Mouse (Mus musculus) CH12.LX (cell line): ENCODE measurements at regions not wholly inside any gene's neighbourhood (a gene's known extent, or its start where the extent isn't known, plus 50 kb on each side); places are given as distances from the start of the nearest gene placed in this dataset.
"Not testable (repeated sequence)": the region's sequence is repeated elsewhere in the genome, so short reads cannot be mapped to it uniquely, and the experiment has no call there.

Experiments used
- DNase-seq: peaks from one replicate; pipeline ENCODE4 v3.0.0-alpha.2; 2013; ENCODE audit errors: extremely low read depth
- H3K27ac ChIP-seq: 2 replicates; pipeline ENCODE4 v1.5.1; 2012; ENCODE audit warnings: low read depth, mild to moderate bottlenecking, control low read depth, moderate library complexity; ENCODE audit not compliant: insufficient read depth
- H3K27me3 ChIP-seq: replicated peaks from 2 replicates; pipeline ENCODE3; 2012; ENCODE audit warnings: inconsistent platforms
- H3K36me3 ChIP-seq, 2 experiments: replicated peaks in 1 of 2; 2 replicates each; pipeline versions ENCODE3 to v1.6.1; 2012; ENCODE audit warnings: inconsistent platforms in 1 of 2, low read length in 1 of 2, mild to moderate bottlenecking in 1 of 2, mixed read lengths in 1 of 2, moderate library complexity in 1 of 2; ENCODE audit not compliant: control insufficient read depth in 1 of 2, insufficient read depth in 1 of 2
- H3K4me1 ChIP-seq, 2 experiments: 2 replicates each; pipeline ENCODE4 v1.6.1; 2012; ENCODE audit warnings: inconsistent platforms in 1 of 2, moderate library complexity in 1 of 2; ENCODE audit not compliant: insufficient read depth in 2 of 2, control insufficient read depth in 1 of 2
- H3K4me2 ChIP-seq: 2 replicates; pipeline ENCODE4 v1.6.1; 2012; ENCODE audit warnings: low read depth, mild to moderate bottlenecking, control low read depth; ENCODE audit not compliant: poor library complexity, insufficient read depth, severe bottlenecking
- H3K4me3 ChIP-seq, 3 experiments: fragments of 150-350 bp in 1 of 3; sonication (generic) in 1 of 3; replicated peaks in 1 of 3; 2 replicates each; pipeline versions ENCODE3 to v1.5.1; 2011 to 2012; ENCODE audit warnings: low read depth in 2 of 3, low read length in 2 of 3, mild to moderate bottlenecking in 2 of 3, moderate library complexity in 2 of 3, control low read depth in 1 of 3, improper control_type of control experiment in 1 of 3, inconsistent platforms in 1 of 3, mixed read lengths in 1 of 3; ENCODE audit not compliant: poor library complexity in 1 of 3
- H3K79me2 ChIP-seq: replicated peaks from 2 replicates; pipeline ENCODE4 v1.6.1; 2012; ENCODE audit warnings: mild to moderate bottlenecking, moderate library complexity; ENCODE audit not compliant: control insufficient read depth, poor library complexity, insufficient read depth, severe bottlenecking; ENCODE audit errors: extremely low read depth
- H3K9ac ChIP-seq: 2 replicates; pipeline ENCODE4 v1.6.1; 2012; ENCODE audit warnings: low read depth, mild to moderate bottlenecking, control low read depth, moderate library complexity; ENCODE audit not compliant: insufficient read depth
- H3K9me3 ChIP-seq: replicated peaks from 2 replicates; pipeline ENCODE3; 2012; ENCODE audit warnings: low read length, inconsistent platforms, mixed read lengths
- CTCF ChIP-seq, 2 experiments: IDR thresholded peaks in 1 of 2; conservative IDR thresholded peaks in 1 of 2; 2 replicates each; pipeline ENCODE4 v1.5.1; 2011 to 2012; ENCODE audit warnings: low read depth in 2 of 2, low read length in 2 of 2, improper control_type of control experiment in 1 of 2, inconsistent platforms in 1 of 2, mild to moderate bottlenecking in 1 of 2, moderate library complexity in 1 of 2
- EP300 ChIP-seq: IDR thresholded peaks from 2 replicates; pipeline ENCODE4 v1.6.1; 2011; ENCODE audit warnings: low read length, improper control_type of control experiment
- ETS1 ChIP-seq: conservative IDR thresholded peaks from 2 replicates; pipeline ENCODE4 v1.6.1; 2012; ENCODE audit warnings: low read depth, mild to moderate bottlenecking, inconsistent platforms, low read length, improper control_type of control experiment, moderate library complexity
- IRF4 ChIP-seq: IDR thresholded peaks from 2 replicates; pipeline ENCODE4 v1.6.1; 2014; ENCODE audit warnings: low read depth, mild to moderate bottlenecking, inconsistent platforms, low read length, improper control_type of control experiment
- JUND ChIP-seq: conservative IDR thresholded peaks from 2 replicates; pipeline ENCODE4 v1.6.1; 2011; ENCODE audit warnings: low read depth, low read length, improper control_type of control experiment
- MAFK ChIP-seq: IDR thresholded peaks from 2 replicates; pipeline ENCODE4 v1.6.1; 2011; ENCODE audit warnings: low read length, improper control_type of control experiment; ENCODE audit not compliant: insufficient replicate concordance
- MXI1 ChIP-seq: IDR thresholded peaks from 2 replicates; pipeline ENCODE4 v1.6.1; 2011; ENCODE audit warnings: mild to moderate bottlenecking, low read depth, low read length, improper control_type of control experiment
- NRF1 ChIP-seq: IDR thresholded peaks from 2 replicates; pipeline ENCODE4 v1.6.1; 2014; ENCODE audit warnings: low read depth, mild to moderate bottlenecking, inconsistent platforms, low read length, improper control_type of control experiment, moderate library complexity
- RAD21 ChIP-seq: IDR thresholded peaks from 2 replicates; pipeline ENCODE4 v1.6.1; 2011; ENCODE audit warnings: low read depth, mild to moderate bottlenecking, low read length, improper control_type of control experiment, moderate library complexity
- SMC3 ChIP-seq: IDR thresholded peaks from 2 replicates; pipeline ENCODE4 v1.6.1; 2011; ENCODE audit warnings: low read depth, low read length, improper control_type of control experiment
- TBP ChIP-seq: conservative IDR thresholded peaks from 2 replicates; pipeline ENCODE4 v1.6.1; 2011; ENCODE audit warnings: low read depth, low read length, improper control_type of control experiment
- TCF12 ChIP-seq: IDR thresholded peaks from 2 replicates; pipeline ENCODE4 v1.6.1; 2014; ENCODE audit warnings: low read depth, mild to moderate bottlenecking, inconsistent platforms, low read length, improper control_type of control experiment
- UBTF ChIP-seq: IDR thresholded peaks from 2 replicates; pipeline ENCODE4 v1.6.1; 2012; ENCODE audit warnings: low read depth, mild to moderate bottlenecking, inconsistent platforms, low read length, improper control_type of control experiment, moderate library complexity
- ZNF384 ChIP-seq: IDR thresholded peaks from 2 replicates; pipeline ENCODE4 v1.6.1; 2012; ENCODE audit warnings: low read depth, low read length, improper control_type of control experiment, inconsistent platforms
- dilution Hi-C: fragments of 300-500 bp; cut with MboI; formaldehyde crosslinking; loops from 2 replicates; pipeline ENCODE4 v1.14.3; 2020; ENCODE audit warnings: low sequenced_read_pairs; ENCODE audit not compliant: extremely low pct_unique_long_range_greater_than_20kb, extremely low pct_ligation_motif_present
- in situ Hi-C: fragments of 300-500 bp; cut with MboI; formaldehyde crosslinking; loops from 3 replicates; pipeline ENCODE4 v1.14.3; 2019; ENCODE audit warnings: low sequenced_read_pairs, low pct_ligation_motif_present, low pct_unique_long_range_greater_than_20kb, mixed read lengths

DNA sequence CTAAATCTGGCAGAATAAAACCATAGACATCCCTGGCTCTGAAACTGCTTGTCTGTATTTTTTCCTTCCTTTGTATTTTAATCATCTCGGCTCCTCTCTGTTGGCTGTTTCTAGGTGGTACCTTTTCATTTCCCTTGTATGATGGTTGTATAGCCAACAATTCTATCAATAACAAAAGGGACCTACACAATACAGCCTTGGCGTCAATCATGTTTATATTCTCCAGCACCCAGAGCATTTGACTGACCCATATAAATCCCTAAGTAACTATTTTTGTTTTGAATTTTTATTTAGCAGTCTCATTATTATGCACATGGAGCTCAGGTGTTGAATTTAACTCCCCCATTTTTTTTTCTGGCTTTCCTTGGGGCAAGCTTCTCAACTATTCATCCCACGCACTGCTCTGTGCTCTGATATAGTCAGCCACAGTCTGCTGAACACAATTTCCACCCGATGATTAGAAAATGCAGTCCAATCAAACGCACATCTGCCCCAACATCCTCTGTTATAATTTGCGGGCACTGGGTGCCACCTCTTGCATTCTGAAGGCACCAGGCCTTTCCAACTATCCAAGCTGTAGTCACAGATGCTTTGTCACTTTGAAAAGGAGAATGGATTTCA is 422.1 kb upstream of the Sphkap start:
- TF ChIP-seq UBTF (no peak), ETS1 (no peak), ZNF384 (no peak), JUND (no peak), TCF12 (no peak), RAD21 (no peak)
- DNase-seq, result no peak
- no peak overlapping the region for H3K4me3 ChIP-seq
- no peaks in the 10 kb centered on the region for H3K79me2 ChIP-seq
- no peak overlapping the region for H3K27ac ChIP-seq
- no peak overlapping the region for H3K9ac ChIP-seq
- no peak overlapping the region for H3K4me2 ChIP-seq
- H3K4me1 ChIP-seq, result no peaks in the 10 kb centered on the region
- H3K36me3 ChIP-seq, result no peaks in the 10 kb centered on the region
- in situ Hi-C loops (no loop called here), dilution Hi-C loops (no loop called here)
- no peaks in the 10 kb centered on the region for H3K27me3 ChIP-seq
- H3K9me3 ChIP-seq, result no peaks in the 10 kb centered on the region

DNA sequence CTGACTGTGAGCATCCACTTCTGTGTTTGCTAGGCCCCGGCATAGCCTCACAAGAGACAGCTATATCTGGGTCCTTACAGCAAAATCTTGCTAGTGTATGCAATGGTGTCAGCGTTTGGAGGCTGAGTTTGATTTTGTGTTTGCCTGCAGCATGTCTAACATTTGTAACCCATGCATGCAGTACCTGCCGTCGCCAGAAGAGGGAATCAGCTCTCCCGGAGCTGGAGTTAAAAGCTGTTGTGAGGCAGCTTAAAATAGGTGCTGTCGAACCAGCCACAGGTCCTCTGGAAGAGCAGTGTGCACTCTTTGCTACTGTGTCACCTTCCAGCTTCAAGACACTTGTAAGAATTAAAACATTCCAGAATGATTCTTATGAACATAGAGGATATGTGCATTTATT is 403.2 kb upstream of the Sphkap start:
- in situ Hi-C loops, dilution Hi-C loops, H3K9ac ChIP-seq, H3K4me3 ChIP-seq, H3K79me2 ChIP-seq, H3K36me3 ChIP-seq, H3K27ac ChIP-seq, H3K9me3 ChIP-seq, H3K27me3 ChIP-seq: not testable (repeated sequence)
- peak; percentile 50 for DNase-seq
- peak; percentile 6 for TF ChIP-seq RAD21
- peak; percentile 17 for TF ChIP-seq SMC3
- peak; percentile 37 to 44; a peak in 3 of 4 replicates for TF ChIP-seq CTCF (conservative IDR thresholded peaks at IDR 0.05 in 1 of 2, IDR thresholded peaks at IDR 0.05 in 1 of 2; ENCODE audit: low read depth in 2 of 2, low read length in 2 of 2)
- TF ChIP-seq, all 38 proteins: peak for 3; not testable (repeated sequence) for 35
- not testable (repeated sequence) for H3K4me1 ChIP-seq, H3K4me2 ChIP-seq

DNA sequence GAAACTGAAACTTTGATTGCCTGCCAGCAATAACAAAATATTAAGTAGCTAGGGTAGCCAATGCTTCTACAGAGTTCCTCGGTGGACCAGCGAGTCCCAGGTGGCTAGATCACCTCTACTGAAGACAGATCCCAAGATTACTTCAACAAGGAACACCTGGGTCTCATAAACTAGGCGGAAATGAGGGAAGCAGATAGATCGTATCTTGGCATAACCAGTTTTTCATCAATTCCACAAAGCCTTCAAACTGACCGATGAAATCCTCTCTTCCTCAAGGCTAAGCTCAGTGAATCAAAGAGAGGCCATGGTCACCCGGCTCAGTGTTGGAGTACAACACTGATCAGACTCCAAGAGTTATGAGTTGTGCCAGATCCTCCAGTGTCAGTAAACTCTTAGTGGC is 400.4 kb upstream of the Sphkap start:
- Histone ChIP-seq H3K27me3 (no peaks in the 10 kb centered on the region), H3K79me2 (no peaks in the 10 kb centered on the region), H3K4me3 (no peak overlapping the region), H3K27ac (no peak overlapping the region), H3K4me2 (no peak overlapping the region), H3K9ac (no peak overlapping the region), H3K9me3 (no peaks in the 10 kb centered on the region), H3K4me1 (no peaks in the 10 kb centered on the region), H3K36me3 (no peaks in the 10 kb centered on the region)
- dilution Hi-C loops (no loop called here), in situ Hi-C loops (no loop called here)
- TF ChIP-seq EP300, result no peak
- no peak for TF ChIP-seq RAD21
- no peak for TF ChIP-seq TBP
- TF ChIP-seq ZNF384, result no peak
- TF ChIP-seq NRF1, result no peak
- no peak for TF ChIP-seq IRF4
- TF ChIP-seq CTCF (conservative IDR thresholded peaks at IDR 0.05 in 1 of 2, IDR thresholded peaks at IDR 0.05 in 1 of 2; ENCODE audit: low read depth in 2 of 2, low read length in 2 of 2), result no peak
- TF ChIP-seq SMC3, result no peak
- TF ChIP-seq MAFK, result no peak
- no peak for TF ChIP-seq MXI1
- no peak for DNase-seq
